ENCODE assay signal across 9 mouse cellular contexts in genomic region chr1:125789804-125790203, GRCm38 (mm10).
DNase-seq lines count a peak whose midpoint lies in the region; ATAC-seq lines count a peak whose summit lies in the region.
"Had no signal": no experiment of that assay in that cellular context is flagged by ENCODE, and none has a peak within 500 bp of the region (broad histone marks: within the 10 kb centered on the region; RNA-seq: fewer than 3 reads in every experiment).

No protein-coding gene starts in this region.

- no peaks in the 10 kb centered on the region for H3K36me3 ChIP-seq in intestine, embryonic 14.5 days (ENCODE audit: control insufficient read depth, insufficient read depth, low read length)
- no peaks in the 10 kb centered on the region for H3K36me3 ChIP-seq in intestine, embryonic 16.5 days (ENCODE audit: control insufficient read depth, insufficient read depth, low read length)
- no peaks in the 10 kb centered on the region for H3K36me3 ChIP-seq in embryonic facial prominence, embryonic 11.5 days (replicated peaks; ENCODE audit: control insufficient read depth, insufficient read depth, low read depth, low read length)
- H3K36me3 ChIP-seq in midbrain, embryonic 16.5 days (ENCODE audit: control insufficient read depth, insufficient read depth, low read length): no peaks in the 10 kb centered on the region

- 31% methylated on average over 4 of the region's 4 CpGs for WGBS in intestine, embryonic 14.5 days
- WGBS in intestine, embryonic 16.5 days: 36% methylated on average over 4 of the region's 4 CpGs
- 22% methylated on average over 4 of the region's 4 CpGs for WGBS in embryonic facial prominence, embryonic 11.5 days
- 18% methylated on average over 4 of the region's 4 CpGs for WGBS in midbrain, embryonic 16.5 days

- no peaks in the 10 kb centered on the region for H3K27me3 ChIP-seq in intestine, embryonic 14.5 days (replicated peaks; ENCODE audit: control insufficient read depth, insufficient read depth, low read length)
- no peaks in the 10 kb centered on the region for H3K27me3 ChIP-seq in intestine, embryonic 16.5 days (replicated peaks; ENCODE audit: control insufficient read depth, insufficient read depth, low read length)
- no peaks in the 10 kb centered on the region for H3K27me3 ChIP-seq in embryonic facial prominence, embryonic 11.5 days (ENCODE audit: control insufficient read depth, insufficient read depth, low read length)
- H3K27me3 ChIP-seq in midbrain, embryonic 16.5 days (ENCODE audit: control insufficient read depth, insufficient read depth, low read depth, low read length): no peaks in the 10 kb centered on the region

- intact Hi-C loops in left cerebral cortex, postnatal 14 days (cut with DNase I): loop anchor here (5.0 kb wide), 1 partner anchor 642 kb away; no protein-coding TSS in a partner anchor

- H3K27ac ChIP-seq in intestine, embryonic 14.5 days (ENCODE audit: low read depth): no peak overlapping the region
- H3K27ac ChIP-seq in intestine, embryonic 16.5 days (ENCODE audit: low read length): no peak overlapping the region
- no peak overlapping the region for H3K27ac ChIP-seq in embryonic facial prominence, embryonic 11.5 days (replicated peaks; ENCODE audit: low read depth, low read length)
- no peak overlapping the region for H3K27ac ChIP-seq in midbrain, embryonic 16.5 days (ENCODE audit: low read length)
- H3K27ac ChIP-seq: macrophage had no signal

- DNase-seq in intestine, embryonic 14.5 days (ENCODE audit: low spot score): peak; percentile 85
- DNase-seq in adrenal gland, postnatal 4 days (ENCODE audit: low spot score in 2 of 2): peak; percentile 10 to 12
- peak; percentile 81 for DNase-seq in embryonic facial prominence, embryonic 11.5 days (ENCODE audit: low spot score)
- peak; percentile 22 for DNase-seq in hindlimb bud, embryonic 11.5 days (ENCODE audit: extremely low spot score, low read depth, low spot score)
- peak; percentile 56 to 73 for DNase-seq in left cerebral cortex, postnatal 14 days (ENCODE audit: low spot score in 2 of 2)
- peak; percentile 5 to 12 for DNase-seq in thymus, postnatal 36 days

- H3K4me2 ChIP-seq in intestine, embryonic 14.5 days (ENCODE audit: low read length): no peak overlapping the region
- H3K4me2 ChIP-seq in intestine, embryonic 16.5 days (ENCODE audit: low read depth, low read length): no peak overlapping the region
- H3K4me2 ChIP-seq in embryonic facial prominence, embryonic 11.5 days (ENCODE audit: low read depth, low read length): no peak overlapping the region
- H3K4me2 ChIP-seq in midbrain, embryonic 16.5 days (ENCODE audit: low read length): no peak overlapping the region

- H3K4me3 ChIP-seq in intestine, embryonic 14.5 days (ENCODE audit: low read depth, low read length): no peak overlapping the region
- H3K4me3 ChIP-seq in intestine, embryonic 16.5 days (ENCODE audit: low read length): no peak overlapping the region
- no peak overlapping the region for H3K4me3 ChIP-seq in embryonic facial prominence, embryonic 11.5 days (ENCODE audit: low read depth, low read length)
- H3K4me3 ChIP-seq in midbrain, embryonic 16.5 days (ENCODE audit: low read depth, low read length): no peak overlapping the region

- H3K9ac ChIP-seq in intestine, embryonic 14.5 days (ENCODE audit: low read length): no peak overlapping the region
- no peak overlapping the region for H3K9ac ChIP-seq in intestine, embryonic 16.5 days (ENCODE audit: low read depth, low read length)
- no peak overlapping the region for H3K9ac ChIP-seq in embryonic facial prominence, embryonic 11.5 days (replicated peaks; ENCODE audit: low read length)
- H3K9ac ChIP-seq in midbrain, embryonic 16.5 days (ENCODE audit: low read depth, low read length): no peak overlapping the region

- H3K9me3 ChIP-seq in intestine, embryonic 14.5 days (ENCODE audit: control insufficient read depth, low read length): no peaks in the 10 kb centered on the region
- H3K9me3 ChIP-seq in intestine, embryonic 16.5 days (ENCODE audit: control insufficient read depth, low read length): no peaks in the 10 kb centered on the region
- no peaks in the 10 kb centered on the region for H3K9me3 ChIP-seq in embryonic facial prominence, embryonic 11.5 days (replicated peaks; ENCODE audit: control insufficient read depth, low read length)
- no peaks in the 10 kb centered on the region for H3K9me3 ChIP-seq in midbrain, embryonic 16.5 days (replicated peaks; ENCODE audit: control insufficient read depth, low read length, poor library complexity, severe bottlenecking)

- ATAC-seq in intestine, embryonic 14.5 days (replicated peaks; ENCODE audit: low FRiP score, low TSS enrichment, low read depth): no peak
- no peak for ATAC-seq in intestine, embryonic 16.5 days
- no peak for ATAC-seq in embryonic facial prominence, embryonic 11.5 days (replicated peaks; ENCODE audit: insufficient number of reproducible peaks, low FRiP score, low TSS enrichment, low read depth)
- ATAC-seq in midbrain, embryonic 16.5 days: peak; percentile 54; the same call in 1 of the 2 replicates

- H3K4me1 ChIP-seq in intestine, embryonic 14.5 days (replicated peaks; ENCODE audit: control insufficient read depth, insufficient read depth, low read length): no peaks in the 10 kb centered on the region
- H3K4me1 ChIP-seq in intestine, embryonic 16.5 days (ENCODE audit: control insufficient read depth, insufficient read depth, low read length): no peaks in the 10 kb centered on the region
- no peaks in the 10 kb centered on the region for H3K4me1 ChIP-seq in embryonic facial prominence, embryonic 11.5 days (ENCODE audit: control insufficient read depth, insufficient read depth, low read length)
- peaks cover 4% of the 10 kb centered on the region; the same call in 1 of the 2 replicates for H3K4me1 ChIP-seq in midbrain, embryonic 16.5 days (ENCODE audit: control insufficient read depth, insufficient read depth, low read length)

Comparison
In these comparisons a context has a peak if more than half of its experiments do, and no peak if none do; other contexts are left out.
1. DNase-seq: peak in every context shown above with its lines; median percentile 85 in intestine, embryonic 14.5 days; 81 in embryonic facial prominence, embryonic 11.5 days; 64 in left cerebral cortex, postnatal 14 days; 22 in hindlimb bud, embryonic 11.5 days; 11 in adrenal gland, postnatal 4 days; 8 in thymus, postnatal 36 days.